Mouse (Mus musculus): ENCODE measurements around the gene Dio2.

Dio2 gene

GRCm38 (mm10) chr12:90738388-90739223, at the start of gene Dio2:
Gene Dio2, minus strand, starts transcription at chr12:90738438.
- Histone ChIP-seq H3K27me3 (ENCODE audit: control insufficient read depth, insufficient read depth, low read length, poor library complexity, severe bottlenecking) (no peaks in the 10 kb centered on the region), H3K36me3 (ENCODE audit: control insufficient read depth, insufficient read depth, low read length, poor library complexity, severe bottlenecking) (no peaks in the 10 kb centered on the region)
- DNase-seq (ENCODE audit: low read depth, low spot score), result peak; percentile 1

GRCm38 (mm10) chr12:90781438-90781837, 43.2 kb upstream of the Dio2 start:
- H3K36me3 ChIP-seq (ENCODE audit: control insufficient read depth, insufficient read depth, low read length, poor library complexity, severe bottlenecking), result no peaks in the 10 kb centered on the region
- no peak for DNase-seq (ENCODE audit: low read depth, low spot score)
- H3K27me3 ChIP-seq (ENCODE audit: control insufficient read depth, insufficient read depth, low read length, poor library complexity, severe bottlenecking), result no peaks in the 10 kb centered on the region

- Histone ChIP-seq H3K27me3 (ENCODE audit: control insufficient read depth, insufficient read depth, low read length, poor library complexity, severe bottlenecking) (no peaks in the 10 kb centered on the region), H3K36me3 (ENCODE audit: control insufficient read depth, insufficient read depth, low read length, poor library complexity, severe bottlenecking) (no peaks in the 10 kb centered on the region)
- DNase-seq (ENCODE audit: low read depth, low spot score), result no peak
Observed at GRCm38 (mm10) chr12:90744752-90745151, 6.5 kb upstream of the Dio2 start.

GRCm38 (mm10) chr12:90743633-90744032, 5.4 kb upstream of the Dio2 start:
- no peak for DNase-seq (ENCODE audit: low read depth, low spot score)

GRCm38 (mm10) chr12:90740468-90740867, 2.2 kb upstream of the Dio2 start:
- Histone ChIP-seq H3K27me3 (ENCODE audit: control insufficient read depth, insufficient read depth, low read length, poor library complexity, severe bottlenecking) (no peaks in the 10 kb centered on the region), H3K36me3 (ENCODE audit: control insufficient read depth, insufficient read depth, low read length, poor library complexity, severe bottlenecking) (no peaks in the 10 kb centered on the region)
- DNase-seq (ENCODE audit: low read depth, low spot score), result peak; percentile 67

More at GRCm38 (mm10) chr12:90743633-90744032, 5.4 kb upstream of the Dio2 start:
- Histone ChIP-seq H3K36me3 (ENCODE audit: control insufficient read depth, insufficient read depth, low read length, poor library complexity, severe bottlenecking) (no peaks in the 10 kb centered on the region), H3K27me3 (ENCODE audit: control insufficient read depth, insufficient read depth, low read length, poor library complexity, severe bottlenecking) (no peaks in the 10 kb centered on the region)

GRCm38 (mm10) chr12:90737932-90738331, 306 bp downstream of the Dio2 start:
- DNase-seq (ENCODE audit: low read depth, low spot score), result peak; percentile 3
- H3K36me3 ChIP-seq (ENCODE audit: control insufficient read depth, insufficient read depth, low read length, poor library complexity, severe bottlenecking), result no peaks in the 10 kb centered on the region
- no peaks in the 10 kb centered on the region for H3K27me3 ChIP-seq (ENCODE audit: control insufficient read depth, insufficient read depth, low read length, poor library complexity, severe bottlenecking)

- no peaks in the 10 kb centered on the region for H3K27me3 ChIP-seq (ENCODE audit: control insufficient read depth, insufficient read depth, low read length, poor library complexity, severe bottlenecking)
- H3K36me3 ChIP-seq (ENCODE audit: control insufficient read depth, insufficient read depth, low read length, poor library complexity, severe bottlenecking), result no peaks in the 10 kb centered on the region
- no peak for DNase-seq (ENCODE audit: low read depth, low spot score)
Observed at GRCm38 (mm10) chr12:90735447-90735846, 2.8 kb downstream of the Dio2 start.

GRCm38 (mm10) chr12:90734503-90734902, 3.7 kb downstream of the Dio2 start:
- no peaks in the 10 kb centered on the region for H3K36me3 ChIP-seq (ENCODE audit: control insufficient read depth, insufficient read depth, low read length, poor library complexity, severe bottlenecking)
- H3K27me3 ChIP-seq (ENCODE audit: control insufficient read depth, insufficient read depth, low read length, poor library complexity, severe bottlenecking), result no peaks in the 10 kb centered on the region
- DNase-seq (ENCODE audit: low read depth, low spot score), result no peak

- Histone ChIP-seq H3K36me3 (ENCODE audit: control insufficient read depth, insufficient read depth, low read length, poor library complexity, severe bottlenecking) (no peaks in the 10 kb centered on the region), H3K27me3 (ENCODE audit: control insufficient read depth, insufficient read depth, low read length, poor library complexity, severe bottlenecking) (no peaks in the 10 kb centered on the region)
- no peak for DNase-seq (ENCODE audit: low read depth, low spot score)
Observed at GRCm38 (mm10) chr12:90733721-90734120, 4.5 kb downstream of the Dio2 start.

GRCm38 (mm10) chr12:90729648-90730047, 8.6 kb downstream of the Dio2 start:
- H3K36me3 ChIP-seq (ENCODE audit: control insufficient read depth, insufficient read depth, low read length, poor library complexity, severe bottlenecking), result no peaks in the 10 kb centered on the region
- peak; percentile 68 for DNase-seq (ENCODE audit: low read depth, low spot score)
- H3K27me3 ChIP-seq (ENCODE audit: control insufficient read depth, insufficient read depth, low read length, poor library complexity, severe bottlenecking), result no peaks in the 10 kb centered on the region

GRCm38 (mm10) chr12:90725107-90725506, 13.1 kb downstream of the Dio2 start:
- Histone ChIP-seq H3K27me3 (ENCODE audit: control insufficient read depth, insufficient read depth, low read length, poor library complexity, severe bottlenecking) (no peaks in the 10 kb centered on the region), H3K36me3 (ENCODE audit: control insufficient read depth, insufficient read depth, low read length, poor library complexity, severe bottlenecking) (no peaks in the 10 kb centered on the region)
- peak; percentile 2 for DNase-seq (ENCODE audit: low read depth, low spot score)

GRCm38 (mm10) chr12:90724644-90725043, 13.6 kb downstream of the Dio2 start:
- Histone ChIP-seq H3K27me3 (ENCODE audit: control insufficient read depth, insufficient read depth, low read length, poor library complexity, severe bottlenecking) (no peaks in the 10 kb centered on the region), H3K36me3 (ENCODE audit: control insufficient read depth, insufficient read depth, low read length, poor library complexity, severe bottlenecking) (no peaks in the 10 kb centered on the region)
- DNase-seq (ENCODE audit: low read depth, low spot score), result peak; percentile 46

GRCm38 (mm10) chr12:90694135-90694534, 44.1 kb downstream of the Dio2 start:
- no peak for DNase-seq (ENCODE audit: low read depth, low spot score)
- H3K27me3 ChIP-seq (ENCODE audit: control insufficient read depth, insufficient read depth, low read length, poor library complexity, severe bottlenecking), result no peaks in the 10 kb centered on the region
- no peaks in the 10 kb centered on the region for H3K36me3 ChIP-seq (ENCODE audit: control insufficient read depth, insufficient read depth, low read length, poor library complexity, severe bottlenecking)

Measured in splenic B cell, adult 2 months (primary cell).